8 mouse cellular contexts compared by ENCODE assay signal in the genomic region with DNA sequence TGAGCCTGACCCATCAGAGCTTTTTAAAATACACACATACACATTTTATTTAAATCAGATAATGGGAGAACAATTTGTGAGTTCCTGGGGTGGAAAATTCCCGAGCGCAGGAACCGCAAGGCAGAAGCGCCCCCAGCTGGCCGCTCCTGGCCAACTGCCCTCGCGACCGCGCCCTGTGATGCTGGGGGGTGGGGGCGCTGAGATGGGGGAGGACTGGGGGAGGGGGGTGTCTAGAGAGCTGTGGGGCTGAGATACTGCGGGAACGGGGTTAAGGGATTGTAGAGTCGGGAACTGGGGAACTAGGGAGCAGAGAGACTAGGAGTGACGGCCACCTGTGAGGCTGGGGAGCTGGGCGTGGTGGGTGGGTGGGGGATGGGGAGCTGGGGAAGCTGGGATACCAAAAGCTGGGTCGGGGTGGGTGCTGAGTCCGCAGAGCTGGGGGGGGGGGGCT. TPM values are rescaled to one million over a fixed set of nuclear protein-coding genes. Genes with fewer than 3 reads are reported as not detected.
DNase-seq lines count a peak whose midpoint lies in the region; ATAC-seq and TF ChIP-seq lines count a peak whose summit lies in the region.

No protein-coding gene starts in this region.

- peak overlapping the region; percentile 28; the same call in 1 of the 2 replicates for H3K9ac ChIP-seq in embryonic facial prominence, embryonic 15.5 days
- H3K9ac ChIP-seq in heart, embryonic 14.5 days (ENCODE audit: low read length) = peak overlapping the region; percentile 69
- H3K9ac ChIP-seq in liver, embryonic 14.5 days (replicated peaks) = no peak overlapping the region

- no peaks in the 10 kb centered on the region for H3K9me3 ChIP-seq in embryonic facial prominence, embryonic 15.5 days (replicated peaks)
- no peaks in the 10 kb centered on the region for H3K9me3 ChIP-seq in heart, embryonic 14.5 days (ENCODE audit: control insufficient read depth, low read length)
- H3K9me3 ChIP-seq in liver, embryonic 14.5 days (ENCODE audit: control insufficient read depth, low read length) = no peaks in the 10 kb centered on the region

- TF ChIP-seq EP300 in liver, embryonic 14.5 days (IDR thresholded peaks at IDR 0.05; ENCODE audit: low read depth) = no peak

- ATAC-seq in embryonic facial prominence, embryonic 15.5 days (ENCODE audit: insufficient number of reproducible peaks, low FRiP score, low TSS enrichment, low read depth) = peak; percentile 45; the same call in 1 of the 2 replicates
- peak; percentile 10; the same call in 1 of the 2 replicates for ATAC-seq in heart, embryonic 14.5 days (ENCODE audit: insufficient number of reproducible peaks, insufficient read depth, low FRiP score, low read depth)
- no peak for ATAC-seq in liver, embryonic 14.5 days (ENCODE audit: insufficient read depth)

- no peaks in the 10 kb centered on the region for H3K27me3 ChIP-seq in embryonic facial prominence, embryonic 15.5 days
- H3K27me3 ChIP-seq in heart, embryonic 14.5 days (ENCODE audit: control insufficient read depth, insufficient read depth, low read length) = no peaks in the 10 kb centered on the region
- H3K27me3 ChIP-seq in liver, embryonic 14.5 days (ENCODE audit: control insufficient read depth, insufficient read depth, low read length) = peaks cover 5% of the 10 kb centered on the region; the same call in 1 of the 2 replicates

- H3K27ac ChIP-seq in embryonic facial prominence, embryonic 15.5 days (replicated peaks) = peak overlapping the region; percentile 72
- H3K27ac ChIP-seq in heart, embryonic 14.5 days (replicated peaks in 1 of 2; ENCODE audit: control insufficient read depth in 1 of 2, insufficient read depth in 1 of 2, low read depth in 2 of 2, low read length in 2 of 2) = peak overlapping the region in 1 of 2 experiments; percentile 55; a peak in 2 of 4 replicates
- no peak overlapping the region for H3K27ac ChIP-seq in liver, embryonic 14.5 days
- no peak overlapping the region for H3K27ac ChIP-seq in olfactory bulb, adult 2 months (ENCODE audit: insufficient read depth, low read depth, low read length)

- no peaks in the 10 kb centered on the region for H3K36me3 ChIP-seq in embryonic facial prominence, embryonic 15.5 days
- no peaks in the 10 kb centered on the region for H3K36me3 ChIP-seq in heart, embryonic 14.5 days (ENCODE audit: control insufficient read depth, insufficient read depth, low read length)
- H3K36me3 ChIP-seq in liver, embryonic 14.5 days (replicated peaks; ENCODE audit: control insufficient read depth, insufficient read depth, low read depth) = no peaks in the 10 kb centered on the region

- H3K4me3 ChIP-seq in embryonic facial prominence, embryonic 15.5 days (replicated peaks) = peak overlapping the region; percentile 43
- H3K4me3 ChIP-seq in heart, embryonic 14.5 days (ENCODE audit: control insufficient read depth in 1 of 2, insufficient read depth in 1 of 2, low read depth in 1 of 2, low read length in 2 of 2) = peak overlapping the region; percentile 47 to 51
- H3K4me3 ChIP-seq in liver, embryonic 14.5 days (ENCODE audit: insufficient read depth in 1 of 2, low read depth in 2 of 2, low read length in 2 of 2) = no peak overlapping the region
- peak overlapping the region; percentile 43 for H3K4me3 ChIP-seq in olfactory bulb, adult 2 months (ENCODE audit: insufficient read depth, low read depth, low read length)

- peak; percentile 74 for DNase-seq in A20 (ENCODE audit: low read depth, low spot score)
- peak; percentile 65 to 81 for DNase-seq in adrenal gland, postnatal 36 days
- DNase-seq in kidney, postnatal 10 days = peak; percentile 91
- no peak for DNase-seq in liver, embryonic 14.5 days (ENCODE audit: low read depth in 3 of 3, low spot score in 3 of 3)
- DNase-seq in thymus, postnatal 10 days (ENCODE audit: low spot score in 2 of 2) = no peak

- peak overlapping the region; percentile 75 for H3K4me2 ChIP-seq in embryonic facial prominence, embryonic 15.5 days (replicated peaks)
- H3K4me2 ChIP-seq in heart, embryonic 14.5 days (ENCODE audit: low read length) = peak overlapping the region; percentile 87
- H3K4me2 ChIP-seq in liver, embryonic 14.5 days (ENCODE audit: low read depth) = peak overlapping the region; percentile 22

- WGBS in embryonic facial prominence, embryonic 15.5 days = under 1% methylated on average over 15 of the region's 17 CpGs
- 1% methylated on average over 16 of the region's 17 CpGs for WGBS in heart, embryonic 14.5 days
- under 1% methylated on average over 17 of the region's 17 CpGs for WGBS in liver, embryonic 14.5 days (ENCODE audit: insufficient replicate concordance)
- 0% methylated on average over 16 of the region's 17 CpGs for WGBS in olfactory bulb, adult 2 months

- peaks cover 40% of the 10 kb centered on the region for H3K4me1 ChIP-seq in embryonic facial prominence, embryonic 15.5 days
- H3K4me1 ChIP-seq in heart, embryonic 14.5 days (ENCODE audit: control insufficient read depth in 2 of 2, insufficient read depth in 2 of 2, low read length in 2 of 2) = peaks cover 18 to 30% of the 10 kb centered on the region in 2 experiments
- no peaks in the 10 kb centered on the region for H3K4me1 ChIP-seq in liver, embryonic 14.5 days (replicated peaks; ENCODE audit: control insufficient read depth in 2 of 2, insufficient read depth in 2 of 2, low read length in 1 of 2)
- peaks cover 18% of the 10 kb centered on the region for H3K4me1 ChIP-seq in olfactory bulb, adult 2 months (ENCODE audit: control insufficient read depth, insufficient read depth, low read length)

- TF ChIP-seq POLR2A in olfactory bulb, adult 2 months (IDR thresholded peaks at IDR 0.05; ENCODE audit: insufficient read depth, low read depth, low read length) = no peak

- peak; percentile 51 for TF ChIP-seq CTCF in liver, embryonic 14.5 days (IDR thresholded peaks at IDR 0.05; ENCODE audit: low read depth)
- peak; percentile 56 for TF ChIP-seq CTCF in olfactory bulb, adult 2 months (IDR thresholded peaks at IDR 0.05; ENCODE audit: insufficient read depth, low read depth, low read length)

RNA-seq across cellular contexts. Expression of a gene that starts 33.2 kb away (rescaled TPM):
- 1 to 10 TPM; 7.9 to 8.9 TPM for total RNA-seq in adrenal gland, postnatal 36 days (2021)
- 13.0 and 16.2 TPM in 2 replicates for polyA plus RNA-seq in embryonic facial prominence, embryonic 15.5 days (2015; fragmentation: Nextera tagmentation; extraction: Ambion mirVana)
- 7.4 and 10.3 TPM in 2 replicates for polyA plus RNA-seq in heart, embryonic 14.5 days (2014; fragmentation: Nextera tagmentation; extraction: Ambion mirVana)
- 2.1 and 2.2 TPM in 2 replicates for polyA plus RNA-seq in liver, embryonic 14.5 days (2012; rRNA removed)
- 1.6 and 1.9 TPM in 2 replicates for polyA plus RNA-seq in liver, embryonic 14.5 days (2014; fragmentation: Nextera tagmentation; extraction: Ambion mirVana)
- not detected in 2 replicates for polyA plus RNA-seq in olfactory bulb, adult 2 months (2012; ENCODE audit: insufficient read depth, insufficient read length, low replicate concordance, missing spikeins)

RNA-seq across cellular contexts. Expression of a gene that starts 40.3 kb away (rescaled TPM):
- total RNA-seq in adrenal gland, postnatal 36 days (2021) = 10 to 100 TPM; 23.0 to 25.7 TPM
- 28.6 and 31.0 TPM in 2 replicates for polyA plus RNA-seq in embryonic facial prominence, embryonic 15.5 days (2015; fragmentation: Nextera tagmentation; extraction: Ambion mirVana)
- 23.9 and 24.9 TPM in 2 replicates for polyA plus RNA-seq in heart, embryonic 14.5 days (2014; fragmentation: Nextera tagmentation; extraction: Ambion mirVana)
- polyA plus RNA-seq in liver, embryonic 14.5 days (2012; rRNA removed) = 1.7 and 1.9 TPM in 2 replicates
- polyA plus RNA-seq in liver, embryonic 14.5 days (2014; fragmentation: Nextera tagmentation; extraction: Ambion mirVana) = 1.3 and 1.7 TPM in 2 replicates
- polyA plus RNA-seq in olfactory bulb, adult 2 months (2012; ENCODE audit: insufficient read depth, insufficient read length, low replicate concordance, missing spikeins) = not detected in 2 replicates

Comparison
In these comparisons a context has a peak if more than half of its experiments do, and no peak if none do; other contexts are left out.
1. DNase-seq: peak in A20 (single experiment), adrenal gland, postnatal 36 days (2 of 2) and kidney, postnatal 10 days (single experiment); none in liver, embryonic 14.5 days (0 of 3) and thymus, postnatal 10 days (0 of 2).
2. H3K4me2 ChIP-seq: peak in every context shown above with its lines; median percentile 87 in heart, embryonic 14.5 days; 75 in embryonic facial prominence, embryonic 15.5 days; 22 in liver, embryonic 14.5 days.
3. H3K4me3 ChIP-seq: peak in embryonic facial prominence, embryonic 15.5 days (single experiment), heart, embryonic 14.5 days (2 of 2) and olfactory bulb, adult 2 months (single experiment); none in liver, embryonic 14.5 days (0 of 2).